Mouse (Mus musculus) testis, adult 2 months (tissue): ENCODE measurements at regions not wholly inside any gene's neighbourhood (a gene's known extent, or its start where the extent isn't known, plus 50 kb on each side); places are given as distances from the start of the nearest gene placed in this dataset.

ENCODE experiments used
- CTCF ChIP-seq: fragments of 200-500 bp; IDR thresholded peaks from 2 replicates; pipeline ENCODE4 v1.5.1; 2012; ENCODE audit warnings: low read depth, mild to moderate bottlenecking, inconsistent platforms, low read length, moderate library complexity; ENCODE audit not compliant: control insufficient read depth, insufficient read depth, insufficient replicate concordance
- POLR2A ChIP-seq: fragments of 200-500 bp; IDR thresholded peaks from 2 replicates; pipeline ENCODE4 v1.6.1; 2012; ENCODE audit warnings: low read depth, mild to moderate bottlenecking, inconsistent platforms, low read length, moderate library complexity; ENCODE audit not compliant: control insufficient read depth

DNA sequence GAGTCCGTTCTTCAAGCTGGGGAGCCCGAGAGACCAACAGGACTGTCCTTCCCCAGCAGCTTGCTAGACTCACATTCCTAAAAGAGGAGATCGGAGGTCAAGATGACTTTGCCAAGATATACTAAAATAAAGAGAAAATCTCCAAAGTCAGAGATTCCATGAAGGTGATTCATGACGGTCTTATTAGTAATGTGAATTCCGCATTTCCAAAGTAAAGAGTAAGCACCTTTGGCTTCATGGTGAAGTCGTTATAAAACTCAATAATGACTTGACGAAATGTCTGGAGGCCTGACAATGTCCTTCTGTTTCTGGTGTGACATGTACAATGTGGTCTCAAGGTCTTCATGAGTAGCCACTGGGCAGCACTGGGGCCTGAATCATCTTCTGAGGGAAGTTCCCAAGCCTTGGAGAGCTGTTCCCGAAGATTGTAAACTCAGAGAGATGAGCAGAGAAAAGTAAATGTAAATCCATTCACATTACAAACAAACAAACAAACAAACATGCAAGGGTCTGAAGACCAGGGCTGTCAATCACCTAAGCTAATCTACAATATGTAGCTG, 157.7 kb downstream of the Cog6 start:
- TF ChIP-seq POLR2A (no peak), CTCF (no peak)
